Mouse (Mus musculus) lung, adult 2 months (tissue): ENCODE measurements around the gene Rbm7. TPM values are rescaled to one million over a fixed set of nuclear protein-coding genes. Genes with fewer than 3 reads are reported as not detected.

ENCODE experiments used
- DNase-seq: peaks from one replicate; pipeline ENCODE4 v3.0.0; 2022
- H3K4me1 ChIP-seq: fragments of 200-500 bp; 2 replicates; pipeline ENCODE4 v1.6.1; 2011; ENCODE audit warnings: low read length; ENCODE audit not compliant: control insufficient read depth, insufficient read depth
- H3K4me3 ChIP-seq: fragments of 200-500 bp; replicated peaks from 2 replicates; pipeline ENCODE3; 2011; ENCODE audit warnings: low read depth, mild to moderate bottlenecking, control low read depth, low read length; ENCODE audit errors: extremely low read depth
- CTCF ChIP-seq: fragments of 200-500 bp; IDR thresholded peaks from 2 replicates; pipeline ENCODE4 v1.5.1; 2011; ENCODE audit warnings: mild to moderate bottlenecking, low read length, control low read depth; ENCODE audit not compliant: insufficient read depth
- POLR2A ChIP-seq: fragments of 200-500 bp; IDR thresholded peaks from 2 replicates; pipeline ENCODE4 v1.6.1; 2011; ENCODE audit warnings: low read depth, mild to moderate bottlenecking, control low read depth, low read length, borderline replicate concordance; ENCODE audit errors: extremely low read depth
- WGBS: fragments of 180-500 bp; shearing (Covaris S2); methylation state at CpG from one replicate; pipeline ENCODE4 v1.1.7; 2018; 5-methylcytosine and 5-hydroxymethylcytosine counted together
- polyA plus RNA-seq: library from polyadenylated mRNA; depleted of rRNA; stranded (reverse); fragments of >200 nt; gene quantifications from 2 replicates; pipeline ENCODE4 v1.2.3, GENCODE M21; 2012; rRNA removed

Gene Rbm7
- polyA plus RNA-seq, 1 experiment: 25.2 TPM

DNA sequence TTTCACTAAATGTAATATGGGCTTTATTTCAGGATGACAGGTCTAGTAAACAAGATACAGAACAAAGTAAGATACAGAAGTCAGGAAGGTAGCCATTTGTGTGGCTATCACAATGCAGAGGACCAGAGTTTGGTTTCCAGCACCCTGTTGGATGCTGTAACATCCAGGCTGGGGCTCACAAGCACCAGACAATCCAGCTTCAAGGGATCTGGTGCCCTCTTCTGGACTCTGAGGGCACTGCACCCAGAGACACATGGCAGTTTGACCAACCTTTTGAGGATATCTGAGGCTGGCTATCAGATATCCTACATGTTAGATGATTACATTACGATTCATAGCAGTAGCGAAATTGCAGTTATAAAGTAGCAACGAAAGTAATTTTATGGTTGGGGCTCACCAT is 29.4 kb downstream of the Rbm7 start:
- no peak overlapping the region for H3K4me3 ChIP-seq
- H3K4me1 ChIP-seq: no peaks in the 10 kb centered on the region
- WGBS: 98% methylated on average over 3 of the region's 3 CpGs
- TF ChIP-seq CTCF (peak; percentile 51), POLR2A (no peak)
- DNase-seq: no peak

DNA sequence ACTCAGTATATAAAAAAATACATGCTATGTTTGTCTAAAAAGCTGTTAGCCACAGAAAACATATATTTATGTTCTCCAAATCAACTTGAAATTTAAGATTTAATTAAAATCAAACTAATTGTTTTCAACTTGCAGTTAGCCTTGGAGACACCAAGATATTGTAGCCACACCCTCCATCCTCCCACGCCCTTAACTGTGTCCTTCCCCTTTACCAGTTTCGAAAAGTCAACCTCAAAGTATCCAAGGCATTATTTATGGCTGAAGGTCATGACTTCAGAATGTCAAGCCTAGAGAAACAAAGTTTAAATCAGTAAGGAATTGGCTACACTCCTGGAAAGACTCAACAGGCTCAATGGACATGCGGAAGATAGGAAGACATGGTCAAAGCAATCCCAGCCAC is 33.6 kb downstream of the Rbm7 start:
- no peak for TF ChIP-seq POLR2A
- no peak for TF ChIP-seq CTCF
- H3K4me1 ChIP-seq: no peaks in the 10 kb centered on the region
- DNase-seq: no peak
- H3K4me3 ChIP-seq: no peak overlapping the region
- 74% methylated on average over 3 of the region's 3 CpGs for WGBS

DNA sequence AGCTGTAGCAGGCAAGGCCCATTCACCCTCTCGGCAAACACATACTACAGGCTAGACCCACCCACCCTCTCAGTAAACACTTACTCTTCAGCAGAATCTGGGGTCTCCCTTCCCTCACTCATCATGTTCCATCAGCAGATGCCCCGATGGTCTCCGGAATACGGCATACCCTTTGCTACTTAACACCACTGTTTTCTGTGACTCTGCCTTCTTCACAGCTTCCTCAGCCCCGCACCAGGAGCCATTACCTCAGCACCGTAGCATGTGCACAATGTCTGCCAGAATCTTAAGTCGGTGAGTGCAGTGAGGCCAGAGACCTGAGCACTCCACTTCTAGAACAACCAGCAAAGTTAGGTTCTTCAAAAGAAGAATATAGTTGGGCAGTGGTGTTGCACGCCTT is 34.4 kb downstream of the Rbm7 start:
- 82% methylated on average over 8 of the region's 8 CpGs for WGBS

DNA sequence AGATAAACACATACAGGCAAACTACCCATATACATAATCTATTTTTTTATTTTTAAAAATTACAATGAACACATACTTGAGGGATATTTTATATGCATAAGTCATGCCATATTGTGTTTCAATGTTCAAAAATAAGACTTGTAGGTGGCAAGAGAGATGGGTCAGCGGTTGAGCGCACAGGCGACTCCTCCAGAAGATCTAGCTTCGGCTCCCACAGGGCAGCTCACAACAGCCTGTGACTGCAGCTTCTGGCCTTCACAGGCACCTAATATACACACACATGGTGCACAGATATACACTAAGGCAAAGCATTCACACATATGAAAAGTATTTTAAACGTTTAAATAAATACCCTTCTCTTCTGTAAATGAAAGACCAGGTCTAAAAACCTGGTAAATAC is 35.7 kb downstream of the Rbm7 start:
- 91% methylated on average over 5 of the region's 5 CpGs for WGBS
- DNase-seq: no peak
- TF ChIP-seq POLR2A (no peak), CTCF (no peak)
- H3K4me1 ChIP-seq: no peaks in the 10 kb centered on the region
- no peak overlapping the region for H3K4me3 ChIP-seq

More for the DNA sequence above, 34.4 kb downstream of the Rbm7 start:
- TF ChIP-seq CTCF: no peak
- no peak for TF ChIP-seq POLR2A
- no peak for DNase-seq
- H3K4me1 ChIP-seq: no peaks in the 10 kb centered on the region
- H3K4me3 ChIP-seq: no peak overlapping the region

DNA sequence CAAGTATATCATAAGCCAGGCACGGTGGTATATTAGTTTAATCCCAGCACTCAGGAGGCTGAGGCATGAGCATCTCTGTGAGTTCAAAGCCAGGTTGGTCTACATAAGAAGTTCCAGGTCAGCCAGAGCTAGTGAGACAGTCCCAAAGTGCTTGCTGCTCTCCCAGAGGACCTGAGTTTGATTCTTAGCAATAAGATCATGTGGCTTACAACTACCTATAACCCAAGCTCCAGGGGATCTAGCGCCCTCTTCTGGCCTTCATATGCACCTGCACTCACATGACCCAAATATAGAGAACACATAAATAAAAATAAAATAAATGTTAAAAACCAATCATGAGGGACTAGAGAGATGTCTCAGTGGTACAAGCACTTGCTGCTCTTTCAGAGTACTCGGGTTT is 36.2 kb downstream of the Rbm7 start:
- H3K4me3 ChIP-seq: no peak overlapping the region
- DNase-seq: no peak
- 71% methylated on average over 3 of the region's 3 CpGs for WGBS
- TF ChIP-seq POLR2A (no peak), CTCF (0 out of 2 replicates have a peak, but pooled peaks have one; percentile 24)
- H3K4me1 ChIP-seq: no peaks in the 10 kb centered on the region

DNA sequence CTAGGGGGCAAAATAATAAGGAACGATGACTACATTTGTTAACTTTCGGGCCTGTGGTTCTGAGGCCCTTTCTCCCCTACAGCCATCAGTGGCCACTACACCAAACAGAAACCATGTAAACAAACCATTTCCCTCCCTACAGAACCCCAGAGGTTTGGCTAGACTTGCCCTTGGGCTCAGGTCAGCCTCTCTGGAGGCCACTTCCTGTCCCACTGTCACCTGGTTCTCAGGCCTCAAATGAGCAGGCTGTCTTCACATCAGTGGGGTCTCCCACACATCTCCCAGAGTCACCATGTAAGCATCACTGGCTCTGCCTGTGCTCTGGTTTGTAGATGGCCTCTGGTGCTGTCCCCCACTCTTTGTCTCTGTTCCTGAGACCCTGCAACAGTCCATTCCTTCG is 39.1 kb downstream of the Rbm7 start:
- Histone ChIP-seq H3K4me1 (no peaks in the 10 kb centered on the region), H3K4me3 (no peak overlapping the region)
- no peak for DNase-seq
- 78% methylated on average over 3 of the region's 3 CpGs for WGBS
- TF ChIP-seq CTCF (no peak), POLR2A (no peak)

DNA sequence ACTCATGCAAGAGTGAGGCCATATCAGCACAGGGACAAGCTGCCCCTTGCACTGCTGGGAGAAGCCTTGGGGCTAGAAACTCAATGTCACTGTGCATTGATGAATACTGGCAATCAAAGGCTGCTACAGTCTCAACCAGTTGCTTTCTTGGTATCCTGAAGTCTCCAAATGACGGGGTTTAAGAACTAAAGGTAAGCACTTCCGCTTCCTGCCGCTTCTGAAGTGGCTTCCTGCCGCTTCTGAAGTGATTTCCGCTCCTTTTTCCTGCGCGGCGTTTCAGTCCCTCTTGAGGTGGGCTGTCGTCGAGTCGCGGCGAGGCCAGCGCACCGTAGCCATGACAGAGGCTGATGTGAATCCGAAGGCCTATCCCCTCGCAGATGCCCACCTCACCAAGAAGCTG is 45.0 kb downstream of the Rbm7 start:
- H3K4me3 ChIP-seq: no peak overlapping the region
- no peak for DNase-seq
- WGBS: 79% methylated on average over 17 of the region's 17 CpGs
- no peaks in the 10 kb centered on the region for H3K4me1 ChIP-seq
- TF ChIP-seq CTCF: no peak
- TF ChIP-seq POLR2A: no peak

DNA sequence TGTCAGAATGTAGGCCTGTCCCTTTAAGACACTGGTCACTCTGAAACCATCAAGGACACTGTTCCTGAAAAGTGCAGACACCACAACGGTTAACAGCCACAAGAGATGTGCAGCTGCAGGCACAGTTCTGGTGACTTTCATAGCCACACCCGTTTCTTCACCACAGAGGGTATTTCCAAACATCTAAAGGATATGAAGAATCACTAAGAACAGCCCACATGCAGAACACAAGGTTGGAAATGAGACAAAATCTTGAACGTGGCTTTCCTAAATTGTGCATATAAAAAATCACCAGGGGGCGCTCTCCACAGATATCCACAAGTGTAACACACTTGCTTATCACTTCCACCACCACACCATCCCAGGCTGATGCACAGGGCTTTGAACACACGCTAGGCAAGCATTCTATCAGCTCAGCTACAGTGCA is 47.3 kb downstream of the Rbm7 start:
- DNase-seq: peak; percentile 15
- H3K4me1 ChIP-seq: no peaks in the 10 kb centered on the region
- no peak overlapping the region for H3K4me3 ChIP-seq
- TF ChIP-seq POLR2A: no peak
- TF ChIP-seq CTCF: peak; percentile 37; the same call in 1 of the 2 replicates
- WGBS: 21% methylated on average over 5 of the region's 5 CpGs

DNA sequence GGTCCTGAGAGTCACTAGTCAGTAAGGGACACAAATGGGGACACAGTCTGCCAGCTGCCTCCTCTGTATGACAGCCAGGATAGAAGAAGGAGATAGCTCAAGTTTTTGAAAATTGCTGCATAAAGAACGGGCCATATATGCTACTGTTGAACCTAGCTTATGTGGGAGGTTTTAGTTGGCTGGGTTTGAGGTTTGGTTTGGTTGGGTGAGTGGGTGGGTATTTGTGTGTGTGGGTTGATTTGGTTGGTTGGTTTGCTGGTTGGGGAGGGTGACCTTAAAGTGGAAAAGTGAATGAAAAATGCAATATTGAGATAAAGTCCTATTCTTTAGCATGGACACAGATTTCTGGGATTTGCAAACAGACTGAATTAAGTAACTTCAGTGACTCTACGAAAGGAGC is 50.3 kb downstream of the Rbm7 start:
- Histone ChIP-seq H3K4me1 (no peaks in the 10 kb centered on the region), H3K4me3 (no peak overlapping the region)
- TF ChIP-seq CTCF (no peak), POLR2A (no peak)
- no peak for DNase-seq
- 72% methylated on average over 2 of the region's 2 CpGs for WGBS

DNA sequence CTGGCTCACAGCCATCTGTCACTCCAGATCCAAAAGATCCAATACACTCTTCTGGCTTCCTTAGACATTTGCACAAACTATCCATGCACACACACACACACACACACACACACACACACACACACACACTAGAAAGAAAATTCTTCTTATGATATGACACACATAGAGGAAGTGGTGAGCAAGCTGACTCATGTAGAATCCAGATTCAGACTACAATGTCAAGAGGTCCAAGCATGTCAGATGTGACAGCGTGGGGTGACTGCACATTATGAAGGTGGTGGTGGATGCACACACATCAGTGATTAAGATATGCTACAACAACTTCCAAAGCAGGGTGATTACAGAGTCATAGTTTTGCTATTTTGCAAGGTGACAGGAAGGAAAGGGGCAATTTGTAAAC is 51.2 kb downstream of the Rbm7 start:
- H3K4me3 ChIP-seq: no peak overlapping the region
- WGBS: 58% methylated on average over 1 of the region's 1 CpGs
- no peaks in the 10 kb centered on the region for H3K4me1 ChIP-seq
- TF ChIP-seq POLR2A (no peak), CTCF (no peak)
- no peak for DNase-seq

Other genes with a start within 250 kb of the Rbm7 start
- 3.0 and 3.1 TPM in 2 replicates for gene Nxpe2, start 141.8 kb downstream of the Rbm7 start, polyA plus RNA-seq
- gene Rexo2, start 14.7 kb downstream of the Rbm7 start, polyA plus RNA-seq: 64.0 and 77.6 TPM in 2 replicates
- gene Gm5617, start 143 bp upstream of the Rbm7 start, polyA plus RNA-seq: 58.5 and 60.2 TPM in 2 replicates
- gene Nnmt, start 109.9 kb upstream of the Rbm7 start, polyA plus RNA-seq: 5.1 and 5.5 TPM in 2 replicates